Mouse (Mus musculus): ENCODE data around the gene Rictor. TPM values are rescaled to one million over a fixed set of nuclear protein-coding genes. Genes with fewer than 3 reads are reported as not detected.

Rictor gene
- 10 to 100 TPM; 23.5 to 27.0 TPM for total RNA-seq (2021)
- long read RNA-seq, experiment 1, partial matches to known transcripts, result 0 of 2 reads
- long read RNA-seq, experiment 1, other reads (novel, unspliced or antisense), result 1 of 2 reads
- long read RNA-seq, experiment 2, partial matches to known transcripts, result 0 of 3 reads
- long read RNA-seq, experiment 2, other reads (novel, unspliced or antisense), result 3 of 3 reads

DNA sequence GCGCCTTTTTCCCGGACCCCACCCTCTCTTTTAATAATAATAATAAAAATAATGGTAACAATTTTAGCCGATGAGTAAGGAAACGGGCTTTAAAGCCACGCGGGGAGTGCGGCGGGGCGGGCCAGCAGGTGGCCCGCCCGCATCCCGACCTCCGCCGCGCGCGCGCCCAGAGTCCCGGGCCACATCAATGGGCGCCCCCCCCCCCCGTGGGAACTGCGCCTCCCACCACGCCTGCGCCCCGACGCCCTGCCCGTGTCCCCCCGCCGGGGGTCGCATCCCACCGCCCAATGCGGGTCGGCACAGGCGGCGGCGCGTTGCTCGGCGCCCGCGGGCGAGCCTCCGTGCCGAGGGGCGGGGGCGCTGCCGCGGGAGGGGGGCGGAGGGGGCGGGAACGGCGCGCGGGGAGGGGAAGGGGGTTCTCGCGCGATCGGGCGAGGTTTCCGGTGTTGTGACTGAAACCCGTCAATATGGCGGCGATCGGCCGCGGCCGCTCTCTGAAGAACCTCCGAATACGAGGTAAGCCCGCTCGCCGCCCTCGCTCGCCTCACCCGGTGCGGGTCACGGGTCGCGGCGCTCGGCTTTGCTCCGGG is at the start of gene Rictor:
Rictor (plus strand) TSS at position 444 of the 590 bp plus-strand sequence.
- peak; percentile 93 for DNase-seq

DNA sequence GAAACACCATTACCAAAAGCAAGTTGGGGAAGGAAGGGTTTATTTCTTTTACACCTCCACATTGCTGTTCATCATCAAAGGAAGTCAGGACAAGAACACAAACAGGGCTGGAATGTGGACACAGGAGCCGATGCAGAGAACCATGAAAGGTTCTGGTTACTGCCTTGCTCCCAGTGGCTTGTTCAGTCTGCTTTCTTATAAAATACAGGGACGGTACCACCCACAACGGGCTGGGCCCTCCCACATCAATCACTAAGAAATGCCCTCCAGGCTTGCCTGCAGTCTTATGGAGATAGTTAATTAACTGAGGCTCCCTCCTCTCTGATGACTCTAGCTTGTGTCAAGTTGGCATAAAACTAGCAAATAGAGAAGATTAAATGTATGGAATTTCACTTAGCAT is 46.2 kb upstream of the Rictor start:
- no peak for DNase-seq

GRCm38 (mm10) chr15:6663991-6664390 is 44.2 kb upstream of the Rictor start:
- DNase-seq, result no peak

DNA sequence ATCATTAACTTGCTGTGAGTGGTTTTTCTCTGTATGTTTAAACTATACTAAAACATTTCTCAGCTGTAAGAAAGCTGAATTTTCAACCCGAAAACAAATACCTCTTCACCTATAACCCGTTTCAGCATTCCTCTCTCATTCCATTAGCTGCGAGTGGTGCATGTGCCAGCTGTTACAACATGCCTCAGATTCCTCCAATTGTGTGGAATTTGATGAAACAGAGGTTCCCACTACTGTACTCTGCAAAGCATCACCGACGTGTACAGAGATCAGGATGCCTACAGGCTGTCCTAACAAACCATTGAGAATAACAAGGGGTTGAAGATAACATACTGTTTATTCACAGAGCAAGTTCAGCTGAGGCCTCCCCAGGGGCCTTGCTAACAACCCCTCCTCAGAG is 42.1 kb upstream of the Rictor start:
- DNase-seq, result no peak

GRCm38 (mm10) chr15:6668793-6669437 is 39.3 kb upstream of the Rictor start:
- DNase-seq, result no peak

GRCm38 (mm10) chr15:6678479-6678878 is 29.7 kb upstream of the Rictor start:
- no peak for DNase-seq

DNA sequence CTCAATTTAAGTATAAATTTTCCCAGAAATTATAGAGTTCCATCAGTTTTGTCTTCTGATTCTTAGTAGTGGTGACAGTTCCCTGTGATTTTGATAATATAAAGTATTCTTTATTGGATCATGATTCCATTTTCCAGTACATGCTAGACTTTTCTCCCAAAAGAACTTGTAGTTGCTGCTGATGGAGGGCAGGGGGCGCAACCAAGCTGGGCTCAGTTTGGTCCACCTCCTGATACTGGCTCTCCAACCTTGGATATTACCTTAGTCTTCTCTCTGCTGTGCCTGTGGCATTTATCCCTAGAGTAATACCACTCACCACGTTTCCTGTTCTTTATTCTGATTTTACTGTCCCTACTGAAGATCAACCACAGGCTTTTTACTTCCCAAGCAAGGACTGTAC is 6.0 kb upstream of the Rictor start:
- peak; percentile 64 for DNase-seq

GRCm38 (mm10) chr15:6705351-6705901 is 2.8 kb upstream of the Rictor start:
- DNase-seq, result no peak

GRCm38 (mm10) chr15:6707551-6707935 is 636 bp upstream of the Rictor start:
- peak; percentile 77 for DNase-seq

DNA sequence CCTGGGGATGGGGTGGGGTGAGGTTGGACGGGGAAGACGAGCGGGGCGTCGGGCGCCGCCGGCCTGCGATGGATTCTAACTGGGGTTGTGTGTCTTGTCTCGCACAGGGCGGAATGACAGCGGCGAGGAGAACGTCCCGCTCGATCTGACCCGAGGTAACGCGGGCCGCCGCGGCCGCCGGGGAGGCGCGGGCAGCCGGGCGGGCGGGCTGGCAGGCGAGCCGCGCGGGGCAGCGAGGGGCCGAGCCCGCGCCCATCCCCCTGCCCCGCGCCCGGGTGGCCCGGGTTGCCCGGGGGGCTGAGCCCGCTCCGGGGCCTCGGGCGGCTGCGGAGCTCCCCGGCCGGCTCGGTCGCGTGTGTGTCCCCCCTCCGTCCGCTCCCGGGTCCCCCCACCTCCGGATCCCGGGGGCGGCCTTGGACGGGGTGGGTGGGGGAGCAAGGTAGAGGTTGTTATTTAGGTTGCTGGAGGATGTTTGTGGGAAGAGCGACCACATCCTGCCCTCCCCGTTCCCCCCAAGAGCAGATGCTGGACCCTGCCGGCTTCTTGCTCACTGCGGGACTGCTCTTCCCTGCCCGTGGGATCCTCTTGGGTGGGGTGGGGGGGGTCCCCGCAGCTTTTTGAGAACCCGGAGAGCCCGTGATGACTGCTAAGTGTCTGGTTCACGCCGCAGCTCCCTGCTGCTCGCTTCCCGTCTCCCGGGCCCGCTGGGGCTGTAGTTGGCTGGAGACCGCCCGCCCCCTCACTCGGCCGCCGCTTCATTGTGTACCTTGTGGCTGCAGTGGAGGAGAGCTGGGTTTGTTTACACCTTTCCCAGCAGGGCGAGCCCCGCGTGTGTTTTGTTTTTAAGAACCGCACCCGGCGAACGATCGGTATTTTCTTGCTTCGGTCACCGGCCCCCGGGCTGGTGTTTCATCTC is 605 bp downstream of the Rictor start:
- peak; percentile 52 for DNase-seq

GRCm38 (mm10) chr15:6709618-6710017 is 1.4 kb downstream of the Rictor start:
- no peak for DNase-seq

DNA sequence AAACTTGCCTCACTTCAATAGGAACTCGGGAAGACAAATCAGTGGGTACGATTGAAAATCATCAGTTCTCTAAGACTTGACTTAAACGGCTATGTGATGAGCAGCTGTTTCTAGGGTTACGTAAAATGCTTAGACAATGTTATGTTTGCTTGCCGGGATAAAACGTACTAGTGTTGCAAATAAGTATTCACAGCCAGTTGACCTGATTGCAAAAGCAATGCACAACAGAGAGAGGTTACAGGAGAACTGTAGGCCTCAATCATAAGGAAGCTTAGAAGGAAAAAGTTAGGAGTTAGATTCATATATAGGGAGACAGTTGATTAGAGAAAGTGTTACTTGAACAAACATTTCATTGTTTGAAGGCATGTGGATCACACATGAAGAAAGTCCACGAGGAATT is 2.2 kb downstream of the Rictor start:
- no peak for DNase-seq

DNA sequence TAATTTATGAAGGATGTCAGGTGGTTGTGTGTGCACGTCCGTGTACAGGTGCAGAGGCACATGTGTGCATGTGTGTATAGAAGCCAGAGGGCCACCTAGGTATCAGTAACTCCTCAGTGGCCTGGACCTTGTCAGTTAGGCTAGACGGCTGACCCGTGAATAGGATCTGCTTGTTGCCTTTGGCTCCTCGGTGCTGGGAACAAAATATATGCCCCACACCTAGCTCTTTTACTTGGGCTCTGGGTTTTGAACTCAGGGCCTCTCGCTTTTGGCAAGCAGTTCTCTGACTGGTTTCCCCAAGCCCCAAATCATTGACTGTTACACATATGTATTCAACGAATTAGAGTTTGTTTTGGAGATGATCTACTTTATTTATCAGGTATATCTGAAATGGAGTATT is 3.0 kb downstream of the Rictor start:
- no peak for DNase-seq

GRCm38 (mm10) chr15:6714819-6715218 is 6.6 kb downstream of the Rictor start:
- DNase-seq, result no peak

- no peak for DNase-seq
These were observed 7.1 kb downstream of the Rictor start for GRCm38 (mm10) chr15:6715237-6715636.

GRCm38 (mm10) chr15:6721385-6721784 is 13.2 kb downstream of the Rictor start:
- DNase-seq, result no peak

DNA sequence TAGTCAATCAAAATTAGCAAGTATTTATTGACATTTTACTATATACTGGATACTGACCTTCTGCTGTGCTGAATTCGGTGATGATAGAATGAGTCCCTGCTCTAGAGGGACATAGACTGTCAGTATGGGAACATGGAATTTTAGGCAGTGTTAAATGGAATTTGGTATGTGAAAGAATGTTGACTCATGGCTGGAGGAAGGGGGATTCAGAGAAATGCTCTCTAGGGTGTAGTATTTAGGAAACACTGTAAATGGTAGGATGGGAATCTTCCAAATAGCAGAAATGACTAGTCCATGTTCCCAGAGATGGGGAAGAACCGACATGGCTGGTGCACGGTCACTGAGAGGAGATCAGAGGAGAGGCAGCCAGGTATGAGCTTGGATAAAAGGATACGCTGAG is 13.6 kb downstream of the Rictor start:
- DNase-seq, result no peak

- DNase-seq, result no peak
These were observed 14.4 kb downstream of the Rictor start for GRCm38 (mm10) chr15:6722405-6723176.

DNA sequence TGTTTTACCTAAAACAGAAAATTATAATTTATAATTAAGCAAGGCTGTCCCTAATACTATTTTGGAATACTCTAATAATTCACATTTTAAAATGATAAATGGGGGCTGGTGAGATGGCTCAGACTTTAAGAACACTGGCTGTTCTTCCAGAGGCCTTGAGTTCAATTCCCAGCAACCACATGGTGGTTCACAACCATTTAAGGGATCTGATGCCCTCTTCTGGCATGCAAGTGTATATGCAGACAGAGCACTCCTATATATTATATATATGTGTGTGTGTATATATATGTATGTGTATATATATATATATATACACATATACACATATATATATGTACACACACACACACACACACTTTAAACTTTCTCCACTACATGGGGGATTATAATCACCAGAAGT is 15.2 kb downstream of the Rictor start:
- no peak for DNase-seq

DNA sequence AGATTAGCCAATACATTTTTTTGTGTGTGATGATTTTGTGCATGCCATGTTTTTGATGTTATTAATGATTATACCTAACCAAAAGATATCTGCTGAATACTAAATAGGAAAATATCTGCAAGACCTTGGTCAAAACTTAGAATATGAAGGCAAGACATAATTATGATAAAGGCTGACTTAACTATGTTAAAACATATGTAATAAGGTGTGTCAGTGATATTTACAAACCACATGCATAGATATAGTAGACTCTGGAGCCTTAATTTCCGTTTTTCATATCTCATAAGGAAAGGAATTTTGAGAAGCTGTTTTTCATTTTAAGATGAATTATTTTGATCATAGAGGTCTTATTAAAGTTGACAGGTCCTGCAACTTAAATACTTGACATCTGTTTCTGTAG is 16.3 kb downstream of the Rictor start:
- DNase-seq, result no peak

DNA sequence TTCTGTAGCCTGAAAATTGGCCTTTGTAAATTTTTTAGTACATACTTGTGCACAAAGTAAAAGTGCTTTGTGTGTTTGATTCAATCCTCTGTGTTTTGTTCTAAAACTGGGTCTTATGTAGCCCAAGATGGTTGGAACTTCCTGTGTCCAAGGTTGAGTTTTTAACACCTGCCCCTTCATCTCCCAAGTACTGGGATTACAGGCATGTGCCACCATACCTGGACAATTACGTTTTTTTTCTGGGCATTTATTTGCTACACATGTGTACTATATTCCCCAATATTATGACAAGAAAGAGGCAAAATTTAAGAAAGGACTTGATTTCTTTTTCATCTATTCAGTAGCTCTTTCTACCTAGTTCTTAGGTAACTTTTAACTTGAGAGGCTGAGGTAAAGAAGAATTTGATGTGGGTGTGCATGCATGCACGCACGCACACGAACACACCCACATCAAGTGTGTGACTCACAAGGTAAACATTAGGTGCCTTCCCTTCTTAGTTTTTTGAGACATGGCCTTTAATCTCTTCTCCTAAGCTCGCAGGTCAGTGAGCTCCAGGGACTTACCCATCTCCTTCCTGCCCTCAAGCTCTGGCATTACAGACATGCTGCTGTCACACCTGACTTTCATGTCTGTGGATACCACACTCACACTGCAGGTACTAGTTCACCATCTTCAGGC is 18.1 kb downstream of the Rictor start:
- DNase-seq, result no peak

All from adrenal gland, postnatal 10 days (tissue).